Mouse (Mus musculus): Measurements from ENCODE around the gene Gpr156. TPM values are rescaled to one million over a fixed set of nuclear protein-coding genes. Genes with fewer than 3 reads are reported as not detected.

Gene Gpr156
- total and polyA plus RNA-seq, 3 experiments: 0.08 to 0.09 TPM; not detected in 1

DNA sequence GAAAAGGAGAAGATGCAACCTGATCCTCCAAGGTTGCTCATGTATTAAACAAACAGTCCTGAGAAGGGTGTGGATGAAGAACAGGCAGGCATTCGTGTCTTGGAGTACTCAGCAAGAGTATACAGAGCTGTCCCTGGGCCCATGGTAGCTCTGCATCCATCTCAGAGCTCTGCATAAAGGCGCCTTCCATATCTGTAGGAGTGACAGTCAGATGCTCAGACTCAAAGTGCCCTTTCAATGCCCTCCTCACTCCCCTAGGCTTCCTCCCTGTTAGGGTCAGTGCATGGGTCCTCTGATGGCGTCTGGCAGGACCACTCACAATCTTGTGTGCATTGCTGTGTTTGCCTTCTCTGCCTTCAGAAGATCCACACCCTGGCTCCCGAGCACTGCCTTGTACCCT, 36.9 kb downstream of the Gpr156 start:
- TF ChIP-seq POLR2A (IDR thresholded peaks at IDR 0.05; ENCODE audit: low read depth, low read length) (no peak), SMC3 (IDR thresholded peaks at IDR 0.05; ENCODE audit: low read depth, low read length) (no peak), USF2 (conservative IDR thresholded peaks at IDR 0.05; ENCODE audit: low read depth, low read length) (no peak), PAX5 (IDR thresholded peaks at IDR 0.05; ENCODE audit: low read length) (no peak), ELF1 (IDR thresholded peaks at IDR 0.05; ENCODE audit: low read depth, low read length) (no peak), ZMIZ1 (IDR thresholded peaks at IDR 0.05; ENCODE audit: low read depth, low read length) (no peak), MAX (IDR thresholded peaks at IDR 0.05; ENCODE audit: low read length) (no peak), BHLHE40 (IDR thresholded peaks at IDR 0.05; ENCODE audit: low read depth, low read length) (no peak), POLR2AphosphoS2 (IDR thresholded peaks at IDR 0.05; ENCODE audit: low read depth, low read length) (no peak), ZC3H11A (IDR thresholded peaks at IDR 0.05; ENCODE audit: low read depth, low read length) (no peak), TCF12 (IDR thresholded peaks at IDR 0.05; ENCODE audit: low read depth, low read length) (no peak), EP300 (IDR thresholded peaks at IDR 0.05; ENCODE audit: low read length) (no peak), USF1 (IDR thresholded peaks at IDR 0.05; ENCODE audit: low read depth, low read length) (no peak), JUN (IDR thresholded peaks at IDR 0.05; ENCODE audit: insufficient read depth, low read depth, low read length) (no peak), TBP (conservative IDR thresholded peaks at IDR 0.05; ENCODE audit: low read depth, low read length) (no peak), NELFE (IDR thresholded peaks at IDR 0.05; ENCODE audit: low read depth, low read length) (no peak), HCFC1 (IDR thresholded peaks at IDR 0.05; ENCODE audit: low read depth, low read length) (no peak), RCOR1 (conservative IDR thresholded peaks at IDR 0.05; ENCODE audit: low read depth, low read length) (no peak)
- Histone ChIP-seq H3K27ac (ENCODE audit: insufficient read depth, low read depth) (no peak overlapping the region), H3K4me2 (ENCODE audit: insufficient read depth, low read depth, poor library complexity, severe bottlenecking) (no peak overlapping the region), H3K4me3 (replicated peaks in 1 of 3; ENCODE audit: low read depth in 2 of 3, low read length in 2 of 3, poor library complexity in 1 of 3) (no peak overlapping the region), H3K4me1 (ENCODE audit: control insufficient read depth in 1 of 2, insufficient read depth in 2 of 2) (no peaks in the 10 kb centered on the region), H3K9ac (ENCODE audit: insufficient read depth, low read depth) (no peak overlapping the region), H3K9me3 (replicated peaks; ENCODE audit: low read length) (no peaks in the 10 kb centered on the region), H3K79me2 (replicated peaks; ENCODE audit: control insufficient read depth, extremely low read depth, insufficient read depth, poor library complexity, severe bottlenecking) (no peaks in the 10 kb centered on the region), H3K36me3 (replicated peaks in 1 of 2; ENCODE audit: control insufficient read depth in 1 of 2, insufficient read depth in 1 of 2, low read length in 1 of 2) (no peaks in the 10 kb centered on the region), H3K27me3 (replicated peaks) (no peaks in the 10 kb centered on the region)
- in situ Hi-C loops (cut with MboI; ENCODE audit: low pct_ligation_motif_present, low pct_unique_long_range_greater_than_20kb, low sequenced_read_pairs): no loop called here
- no peak for DNase-seq (ENCODE audit: extremely low read depth)
- dilution Hi-C loops (cut with MboI; ENCODE audit: extremely low pct_ligation_motif_present, extremely low pct_unique_long_range_greater_than_20kb, low sequenced_read_pairs): no loop called here

DNA sequence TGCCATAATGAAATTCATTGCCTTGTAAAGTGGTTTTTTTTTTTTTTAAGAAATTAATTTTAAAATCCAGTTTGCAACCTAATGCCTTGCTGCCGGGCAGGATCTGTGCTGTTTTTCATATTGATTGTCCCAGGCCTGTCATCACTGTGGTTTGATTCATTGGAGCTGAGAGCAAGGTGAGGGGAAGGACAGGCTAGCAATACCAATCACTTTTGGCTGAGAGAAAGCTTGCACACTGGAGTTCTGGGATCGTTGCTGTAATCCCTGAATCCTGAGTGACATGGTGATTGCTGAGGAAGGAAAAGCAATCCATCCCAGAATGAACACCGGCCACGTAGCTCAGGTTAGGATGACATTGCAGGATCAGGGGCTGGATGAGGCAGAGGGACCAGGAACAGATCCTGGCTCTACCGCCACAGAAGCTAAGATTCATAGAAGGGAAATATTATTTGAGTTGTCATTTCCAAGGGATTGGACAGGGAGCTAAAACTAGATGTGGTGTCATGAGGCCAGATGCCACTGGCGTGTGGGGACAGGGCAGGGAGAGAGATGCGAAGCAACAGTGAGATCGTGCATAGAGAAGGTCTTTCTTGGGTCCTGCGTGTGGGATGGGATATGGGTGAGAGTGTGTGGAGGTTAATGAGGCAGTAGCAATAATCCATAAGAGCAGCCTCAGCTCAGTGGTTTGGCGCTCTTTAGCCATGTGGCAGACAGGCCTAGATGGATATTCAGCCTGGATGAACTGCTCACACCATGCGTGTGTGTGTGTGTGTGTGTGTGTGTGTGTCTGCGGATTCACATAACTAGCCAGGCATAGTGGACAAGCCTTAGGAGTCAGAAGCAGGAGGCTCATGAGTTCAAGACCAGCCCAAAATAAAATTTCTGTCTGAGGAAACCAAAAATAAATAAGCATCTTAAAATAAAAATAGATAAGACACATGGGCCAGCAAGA, 38.0 kb downstream of the Gpr156 start:
- dilution Hi-C loops (cut with MboI; ENCODE audit: extremely low pct_ligation_motif_present, extremely low pct_unique_long_range_greater_than_20kb, low sequenced_read_pairs): no loop called here

More for the DNA sequence above, 38.0 kb downstream of the Gpr156 start:
- TF ChIP-seq EP300 (IDR thresholded peaks at IDR 0.05; ENCODE audit: low read length): no peak
- DNase-seq (ENCODE audit: extremely low read depth): no peak
- Histone ChIP-seq H3K9me3 (replicated peaks; ENCODE audit: low read length) (no peaks in the 10 kb centered on the region), H3K9ac (ENCODE audit: insufficient read depth, low read depth) (no peak overlapping the region), H3K27me3 (replicated peaks) (no peaks in the 10 kb centered on the region), H3K4me2 (ENCODE audit: insufficient read depth, low read depth, poor library complexity, severe bottlenecking) (no peak overlapping the region), H3K79me2 (replicated peaks; ENCODE audit: control insufficient read depth, extremely low read depth, insufficient read depth, poor library complexity, severe bottlenecking) (no peaks in the 10 kb centered on the region), H3K36me3 (replicated peaks in 1 of 2; ENCODE audit: control insufficient read depth in 1 of 2, insufficient read depth in 1 of 2, low read length in 1 of 2) (no peaks in the 10 kb centered on the region), H3K4me1 (ENCODE audit: control insufficient read depth in 1 of 2, insufficient read depth in 2 of 2) (no peaks in the 10 kb centered on the region), H3K27ac (ENCODE audit: insufficient read depth, low read depth) (no peak overlapping the region), H3K4me3 (replicated peaks in 1 of 3; ENCODE audit: low read depth in 2 of 3, low read length in 2 of 3, poor library complexity in 1 of 3) (no peak overlapping the region)
- in situ Hi-C loops (cut with MboI; ENCODE audit: low pct_ligation_motif_present, low pct_unique_long_range_greater_than_20kb, low sequenced_read_pairs): no loop called here

Measured in CH12.LX (cell line).